Mouse (Mus musculus): Measurements from ENCODE around the gene Arid1a.
"Not testable (repeated sequence)": the region's sequence is repeated elsewhere in the genome, so short reads cannot be mapped to it uniquely, and the experiment has no call there.

The Arid1a gene

DNA sequence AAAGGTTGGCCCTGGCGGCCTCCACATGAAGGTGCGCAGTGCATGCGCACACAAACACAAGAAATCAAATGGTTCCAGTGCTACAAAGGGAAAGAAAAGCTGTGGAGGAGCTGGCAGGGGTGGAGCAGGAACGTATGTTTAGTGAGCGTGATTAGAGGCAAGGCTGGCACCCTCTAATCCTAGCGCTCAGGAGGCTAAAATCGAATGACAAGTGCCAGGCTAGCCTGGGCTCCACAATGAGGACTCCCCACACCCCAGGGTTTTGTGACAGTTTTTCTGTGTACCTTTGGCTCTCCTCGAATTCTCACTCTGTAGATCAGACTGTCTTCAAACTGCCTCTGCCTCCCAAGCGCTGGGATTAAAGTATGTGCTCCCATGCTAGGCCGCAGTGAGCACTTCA, 103.8 kb downstream of the Arid1a start:
- no peak for DNase-seq (ENCODE audit: low read depth, low spot score)

GRCm38 (mm10) chr4:133651986-133652385, 104.6 kb downstream of the Arid1a start:
- DNase-seq (ENCODE audit: low read depth, low spot score): no peak

DNA sequence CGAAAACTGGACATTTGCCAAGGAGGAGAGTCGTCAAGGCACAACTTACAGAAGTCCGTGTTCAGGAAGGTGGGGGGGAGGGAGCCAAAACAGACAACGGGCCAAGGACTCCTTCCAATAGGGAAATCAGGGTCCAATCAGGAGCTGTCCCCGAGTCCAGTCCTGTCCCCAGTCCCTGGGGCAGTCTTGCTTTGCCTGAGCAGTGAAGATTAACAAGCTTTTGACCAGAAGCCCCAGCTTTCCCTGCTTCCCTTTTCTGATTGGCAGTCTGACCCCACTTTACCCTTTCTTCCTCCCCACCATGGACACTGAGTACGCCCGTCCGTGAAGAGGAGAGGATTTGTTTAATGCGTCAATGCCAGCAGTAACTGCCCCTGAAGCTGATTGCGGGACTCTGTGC, 105.1 kb downstream of the Arid1a start:
- no peak for DNase-seq (ENCODE audit: low read depth, low spot score)

DNA sequence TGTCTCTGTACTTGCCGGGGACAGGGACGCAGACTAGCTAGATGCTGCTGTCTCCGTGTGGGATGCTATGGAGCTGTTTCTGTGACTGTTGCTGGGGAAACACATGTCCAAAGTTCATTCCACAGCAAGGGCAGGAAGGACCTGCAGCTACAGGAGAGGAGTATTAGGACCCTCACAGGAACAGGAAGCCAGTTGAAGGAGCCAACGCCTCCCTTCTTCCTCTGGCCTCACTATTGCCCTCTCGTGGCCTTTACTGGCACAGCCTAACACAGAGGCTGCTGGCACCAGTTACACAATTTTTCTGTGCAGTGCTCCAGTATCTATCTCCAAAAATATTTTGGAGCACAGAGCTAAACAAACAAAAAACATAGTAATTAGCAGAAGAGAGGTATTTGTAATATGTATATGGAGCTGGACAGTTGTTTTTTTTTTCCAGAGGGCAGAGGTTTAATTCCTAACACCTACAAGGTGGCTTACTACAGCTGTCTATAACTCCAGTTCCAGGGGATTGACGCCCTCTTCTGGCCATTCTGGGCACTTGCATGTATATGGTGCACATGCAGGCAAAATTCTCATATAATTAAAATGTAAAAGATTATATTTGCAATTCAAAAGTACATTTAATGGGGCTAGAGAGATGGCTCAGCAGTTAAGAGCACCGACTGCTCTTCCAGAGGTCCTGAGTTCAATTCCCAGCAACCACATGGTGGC, 106.4 kb downstream of the Arid1a start, which contains the start of gene Zdhhc18:
Gene Zdhhc18 (minus strand): TSS at position 166 of the 711 bp plus-strand sequence.
- DNase-seq (ENCODE audit: low read depth, low spot score): peak; percentile 53

DNA sequence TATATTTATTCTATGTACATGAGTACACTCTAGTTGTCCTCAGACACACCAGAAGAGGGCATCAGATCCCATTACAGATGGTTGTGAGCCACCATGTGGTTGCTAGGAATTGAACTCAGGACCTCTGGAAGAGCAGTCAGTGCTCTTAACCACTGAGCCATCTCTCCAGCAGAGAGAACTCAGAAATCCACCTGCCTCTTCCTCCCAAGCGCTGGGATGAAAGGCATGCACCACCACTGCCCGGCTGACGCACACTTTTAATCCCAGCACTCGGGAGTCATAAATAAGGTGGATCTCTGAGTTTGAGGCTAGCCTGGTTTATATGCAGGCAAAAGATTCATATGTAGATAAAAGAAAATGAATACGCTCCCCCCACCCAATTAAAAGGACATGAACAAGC, 107.1 kb downstream of the Arid1a start:
- DNase-seq (ENCODE audit: low read depth, low spot score): not testable (repeated sequence)

DNA sequence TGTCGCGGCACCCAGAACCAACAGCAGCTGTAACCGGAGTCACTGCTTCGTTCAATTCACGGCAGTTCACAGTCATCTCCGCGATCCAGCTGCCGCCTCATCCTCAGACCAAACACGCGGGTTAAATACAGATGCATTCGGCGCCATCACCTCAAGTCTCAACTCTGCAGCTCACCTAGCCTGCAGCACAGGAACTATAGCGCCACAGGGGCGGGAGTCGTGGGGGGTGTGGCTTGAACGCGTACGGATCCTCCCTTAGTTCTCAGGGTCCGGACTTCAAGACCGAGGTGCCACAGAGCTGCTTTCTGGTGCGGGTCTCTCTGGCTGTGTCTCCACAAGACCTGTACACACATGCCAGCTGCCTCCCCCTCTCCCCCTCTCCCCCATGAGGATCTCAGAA, 110.9 kb downstream of the Arid1a start:
- DNase-seq (ENCODE audit: low read depth, low spot score): no peak

- DNase-seq (ENCODE audit: low read depth, low spot score): no peak
Measured at GRCm38 (mm10) chr4:133645195-133645594, 111.4 kb downstream of the Arid1a start.

GRCm38 (mm10) chr4:133634043-133634410, 122.5 kb downstream of the Arid1a start:
- DNase-seq (ENCODE audit: low read depth, low spot score): no peak

DNA sequence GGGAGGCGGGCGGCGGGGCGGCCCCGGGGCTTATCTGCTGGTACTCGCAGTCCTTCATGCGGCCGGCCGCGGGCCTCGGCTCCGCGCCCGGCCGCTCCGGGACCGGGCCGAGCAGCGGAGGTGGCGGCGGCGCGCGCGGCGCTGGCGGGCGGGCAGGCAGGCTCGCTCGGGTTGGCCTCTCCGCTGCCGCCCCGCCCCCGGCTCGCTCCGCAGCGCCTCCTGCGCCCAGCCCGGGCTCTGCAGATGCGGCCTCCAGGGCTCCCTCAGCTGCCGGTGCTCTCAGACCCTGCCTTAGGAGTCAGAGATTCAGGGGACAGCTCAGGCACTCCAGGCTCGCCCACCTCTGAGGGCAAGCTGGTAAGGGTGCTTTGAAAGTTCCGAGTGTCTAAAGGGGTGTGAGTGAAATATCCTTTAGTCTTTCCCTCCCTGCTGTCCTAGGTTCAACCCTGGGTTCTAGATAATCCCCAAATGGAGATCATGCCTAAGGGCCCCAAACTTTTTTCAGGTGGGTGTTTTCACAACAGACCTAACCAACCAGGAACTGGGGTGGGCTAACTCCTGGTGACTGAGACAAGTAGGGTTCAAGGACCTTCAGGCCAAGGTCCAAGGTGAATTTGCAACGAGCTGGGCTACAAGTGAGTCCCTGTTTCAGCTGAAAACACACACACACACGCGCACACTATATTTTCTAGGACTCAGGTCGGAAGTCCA, 123.1 kb downstream of the Arid1a start:
- DNase-seq (ENCODE audit: low read depth, low spot score): peak; percentile 61

- no peak for DNase-seq (ENCODE audit: low read depth, low spot score)
Measured at GRCm38 (mm10) chr4:133632483-133633327, 123.9 kb downstream of the Arid1a start.

- DNase-seq (ENCODE audit: low read depth, low spot score): no peak
Measured at GRCm38 (mm10) chr4:133631769-133632411, 124.7 kb downstream of the Arid1a start.

DNA sequence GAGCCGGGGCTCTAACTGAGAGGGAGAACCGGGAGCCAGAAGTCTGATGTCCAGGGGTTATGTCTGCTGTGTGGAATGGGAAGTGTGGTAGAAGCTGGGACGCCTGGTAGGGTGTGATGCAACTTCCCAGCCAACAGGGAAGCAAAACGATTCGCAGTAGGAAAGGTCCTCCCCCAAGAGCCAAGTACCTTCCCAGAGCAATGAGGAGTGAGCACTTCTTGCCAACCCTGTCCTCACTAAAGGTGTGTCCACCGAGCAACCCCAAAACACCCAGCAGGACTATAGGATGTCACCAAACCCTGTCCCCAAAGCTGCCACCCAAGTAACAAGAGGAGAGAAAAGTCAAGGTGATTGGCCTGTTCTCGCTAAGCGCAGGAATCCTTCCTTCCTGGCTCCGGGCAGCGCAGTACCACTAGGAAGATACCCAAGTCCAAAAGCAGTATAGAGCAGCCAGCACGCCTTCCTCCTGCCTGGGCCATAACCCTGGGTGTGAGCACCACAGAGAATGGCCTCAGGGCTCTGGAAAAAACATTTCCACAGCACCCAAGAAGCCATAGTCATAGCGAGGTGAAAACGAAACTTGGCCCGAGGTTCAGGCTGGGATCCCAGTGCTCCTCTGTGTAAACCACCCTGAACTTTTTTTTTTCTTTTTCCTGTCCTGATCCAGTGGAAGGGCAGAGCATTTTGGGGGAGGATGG, 125.3 kb downstream of the Arid1a start:
- no peak for DNase-seq (ENCODE audit: low read depth, low spot score)

DNA sequence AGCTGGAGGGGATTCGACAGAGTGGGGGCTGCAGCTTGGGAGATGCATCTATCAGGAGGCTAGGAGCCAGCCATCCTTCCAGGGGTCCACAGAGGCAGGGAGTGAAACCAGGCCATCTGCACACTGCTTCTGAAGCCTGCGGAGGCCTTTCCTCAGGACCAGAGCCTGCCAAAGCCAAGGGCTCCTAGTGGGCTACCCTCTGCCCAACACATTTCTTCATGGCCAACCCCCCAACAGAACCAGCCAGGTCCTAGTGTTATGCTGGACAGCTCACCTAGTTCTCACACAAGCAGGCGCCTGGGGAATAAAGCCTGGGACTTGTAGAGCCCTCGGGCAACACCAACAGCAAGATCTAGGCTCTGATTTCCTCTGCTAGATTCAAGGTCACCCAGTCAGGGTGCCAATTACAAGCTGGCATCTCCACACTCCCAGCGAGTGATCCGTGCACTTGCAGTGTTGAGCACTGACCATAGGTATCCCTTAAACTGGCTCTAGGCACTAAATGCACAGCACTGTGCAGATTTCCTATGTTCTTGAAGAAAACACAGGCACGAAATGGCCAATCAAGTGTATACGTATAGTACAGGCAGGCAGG, 126.1 kb downstream of the Arid1a start:
- no peak for DNase-seq (ENCODE audit: low read depth, low spot score)

GRCm38 (mm10) chr4:133629191-133629590, 127.4 kb downstream of the Arid1a start:
- DNase-seq (ENCODE audit: low read depth, low spot score): no peak
